Mouse (Mus musculus) granulocyte monocyte progenitor cell, adult 5-6 weeks (primary cell): Measurements from ENCODE around the gene C1ql4. TPM values are rescaled to one million over a fixed set of nuclear protein-coding genes. Genes with fewer than 3 reads are reported as not detected.

Experiments
- ATAC-seq: replicated peaks from 2 replicates; pipeline ENCODE4 v1.8.0; 2016; ENCODE audit warnings: mild to moderate bottlenecking, moderate TSS enrichment, inconsistent platforms; ENCODE audit not compliant: poor library complexity, severe bottlenecking
- total RNA-seq, 2 experiments: library from RNA; stranded (forward) in 1 of 2; stranded (reverse) in 1 of 2; fragments of 200-712, 200-1000 nt in 1 of 2; fragments of >200 nt in 1 of 2; fragmentation: Nextera tagmentation in 1 of 2; gene quantifications; 2 replicates each; pipeline ENCODE4 v1.2.3; 2014 to 2017

The C1ql4 gene
- total RNA-seq (2014; fragmentation: Nextera tagmentation): not detected in 2 replicates
- total RNA-seq (2017): not detected in 2 replicates

DNA sequence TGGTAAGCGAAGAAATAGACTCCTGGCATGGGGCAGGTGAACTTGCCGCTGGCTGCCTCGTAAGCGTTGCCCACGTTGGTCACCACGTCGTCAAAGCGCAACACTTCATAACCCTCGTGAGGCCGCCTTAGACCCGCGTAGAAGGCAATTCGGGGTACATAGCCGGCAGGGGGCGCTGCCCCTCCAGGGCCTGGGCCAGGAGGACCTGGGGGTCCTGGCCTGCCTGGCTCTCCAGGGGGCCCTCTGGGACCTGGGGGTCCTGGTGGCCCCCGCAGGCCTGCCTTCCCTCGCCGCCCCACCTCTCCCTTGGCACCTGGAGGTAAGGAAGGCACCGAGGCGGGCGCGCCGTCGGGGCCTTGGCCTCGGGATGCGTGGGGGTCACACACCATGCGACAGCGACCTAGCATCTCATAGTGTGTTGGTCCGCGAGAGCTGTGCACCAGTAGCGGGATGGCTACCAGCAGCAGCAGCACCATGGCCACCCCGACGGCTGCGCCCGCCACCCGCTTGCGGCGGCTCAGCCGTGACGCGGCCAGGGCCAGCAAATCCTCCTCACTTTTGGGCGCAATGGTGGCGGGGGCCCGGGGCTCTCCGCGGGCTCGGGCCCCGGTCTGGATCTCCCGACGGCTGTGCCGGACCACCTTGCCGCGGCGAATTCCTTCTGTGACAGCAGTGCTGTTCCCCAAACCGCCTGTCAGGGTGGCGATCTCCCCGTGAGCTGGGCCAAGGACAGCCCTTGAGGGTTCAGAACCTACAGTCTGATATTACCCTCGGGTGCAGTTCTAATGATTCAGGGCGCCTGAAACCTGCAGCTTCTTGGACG is at the start of gene C1ql4:
Gene C1ql4 (minus strand): TSS at position 565 of the 823 bp plus-strand sequence.
- 0 out of 2 replicates have a peak, but pooled peaks have one; percentile 24 for ATAC-seq

DNA sequence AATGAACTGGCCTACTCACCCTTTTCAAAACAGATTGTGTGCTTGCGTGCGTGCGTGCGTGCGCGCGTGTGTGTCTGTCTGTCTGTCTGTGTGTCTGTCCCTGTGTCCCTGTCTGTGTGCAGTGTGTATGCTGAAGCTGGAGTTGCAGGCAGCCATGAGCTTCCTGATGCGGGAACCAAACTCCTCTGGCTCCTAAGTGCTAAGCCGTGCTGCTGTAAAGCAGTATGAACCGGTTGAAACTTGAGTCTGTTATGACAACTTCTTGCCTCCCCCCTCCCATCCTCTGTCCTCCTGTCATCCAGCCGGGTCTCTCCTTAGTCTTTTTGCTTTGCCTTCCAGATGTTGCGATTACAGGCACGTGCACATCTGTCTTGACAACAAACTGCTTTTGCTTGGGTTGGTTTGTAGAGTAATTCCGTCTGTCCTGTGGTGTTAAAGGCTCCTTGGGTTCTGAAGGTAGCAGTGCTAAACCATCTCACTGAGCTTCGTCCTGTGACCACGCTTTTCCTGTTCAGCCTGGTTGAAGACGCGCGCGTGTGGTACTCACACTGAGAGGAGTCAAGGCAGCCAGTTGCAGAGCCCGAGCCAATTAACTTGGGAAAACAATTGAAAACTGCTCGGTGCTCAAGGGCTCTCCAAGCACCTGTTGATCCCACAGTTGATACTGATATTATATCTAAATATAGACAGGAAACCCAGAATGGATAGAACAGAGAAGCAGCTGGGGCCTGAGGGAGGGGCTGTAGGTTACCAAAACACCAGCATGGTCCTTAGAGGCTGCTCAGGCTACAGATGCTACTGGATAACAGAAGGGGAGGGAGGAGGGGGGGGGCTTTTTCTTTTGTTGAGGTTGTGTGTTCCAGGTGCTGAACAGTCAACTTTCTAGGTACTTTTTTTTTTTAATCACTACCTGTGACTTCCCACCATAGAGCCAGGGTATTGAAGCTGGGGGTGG is 42.6 kb upstream of the C1ql4 start:
- ATAC-seq: no peak

DNA sequence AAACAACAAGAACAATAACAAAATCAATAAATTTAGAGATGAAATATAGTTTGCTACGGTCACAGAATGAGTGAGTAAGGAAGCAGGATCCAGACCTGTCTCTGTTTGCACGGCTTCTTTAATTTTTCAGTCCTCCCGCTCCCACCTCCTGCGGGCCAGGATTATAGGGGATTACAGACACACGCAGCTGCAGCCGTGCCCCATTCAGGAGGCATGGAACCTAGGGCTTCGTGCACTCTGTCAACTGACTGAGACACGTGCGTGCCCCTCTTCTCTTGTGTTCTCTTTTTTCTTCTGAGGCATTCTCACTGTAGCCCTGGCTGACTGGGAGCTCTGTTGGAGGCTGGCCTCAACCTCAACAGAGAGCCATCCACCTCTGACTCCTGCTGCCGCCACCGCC is 41.8 kb upstream of the C1ql4 start:
- ATAC-seq: no peak

DNA sequence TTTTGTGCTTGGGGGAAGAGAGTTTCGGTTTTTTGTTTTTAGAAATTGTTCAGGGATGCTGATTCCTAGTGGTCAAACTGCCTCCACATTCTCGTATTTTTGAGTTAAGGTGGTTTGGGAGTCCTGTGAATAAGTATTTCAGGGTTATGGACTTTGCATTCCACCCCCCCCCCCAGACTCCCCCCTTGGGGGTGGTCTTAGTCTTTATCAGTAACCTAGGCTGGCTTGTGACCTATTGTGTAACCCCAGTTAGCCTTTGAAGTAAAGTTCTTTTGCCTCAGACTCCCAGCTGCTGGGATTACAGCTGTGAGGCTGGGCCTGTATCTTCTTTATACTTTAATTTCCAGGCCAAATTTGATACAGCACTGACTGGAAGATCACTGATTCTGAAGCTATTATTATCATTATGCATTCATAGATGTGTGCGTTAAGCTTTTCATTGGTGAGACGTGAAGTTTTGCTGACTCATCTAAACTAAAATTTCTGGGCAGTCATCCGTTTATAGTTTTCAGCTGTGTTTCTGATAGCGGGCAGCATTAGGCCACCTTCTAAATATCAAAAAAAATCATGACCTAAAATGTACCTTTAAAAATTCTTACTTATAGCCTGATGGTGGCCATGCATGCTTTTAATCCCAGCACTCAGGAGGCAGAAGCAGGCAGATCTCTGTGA is 40.4 kb upstream of the C1ql4 start:
- ATAC-seq: no peak

DNA sequence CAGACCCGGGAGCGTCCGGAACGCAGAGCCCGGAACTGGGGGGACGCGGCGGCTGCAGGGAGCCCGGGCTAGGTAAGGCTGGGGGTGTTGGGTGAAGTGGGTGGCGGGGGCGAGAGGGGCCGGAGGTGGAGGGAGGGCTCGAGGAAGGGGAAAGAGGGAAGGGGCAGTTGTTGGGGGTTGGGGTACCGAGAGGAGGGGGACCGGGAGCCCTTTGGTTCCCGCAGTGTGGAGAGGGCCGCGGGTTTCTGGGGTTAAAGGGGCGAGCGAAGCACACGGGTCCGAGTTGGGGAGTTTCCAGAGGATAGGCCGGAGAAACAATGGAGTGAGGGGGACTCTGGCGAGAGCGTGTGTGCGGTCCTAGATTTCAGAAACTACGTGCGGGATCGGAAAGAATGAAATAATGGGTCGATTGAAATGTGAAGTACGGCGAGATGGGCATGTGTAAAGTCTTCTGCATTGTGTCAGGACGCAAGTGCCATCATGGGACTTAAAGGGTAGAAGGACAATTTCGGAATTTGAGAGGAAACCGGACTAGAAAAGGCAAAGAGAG is 39.3 kb upstream of the C1ql4 start:
- no peak for ATAC-seq

DNA sequence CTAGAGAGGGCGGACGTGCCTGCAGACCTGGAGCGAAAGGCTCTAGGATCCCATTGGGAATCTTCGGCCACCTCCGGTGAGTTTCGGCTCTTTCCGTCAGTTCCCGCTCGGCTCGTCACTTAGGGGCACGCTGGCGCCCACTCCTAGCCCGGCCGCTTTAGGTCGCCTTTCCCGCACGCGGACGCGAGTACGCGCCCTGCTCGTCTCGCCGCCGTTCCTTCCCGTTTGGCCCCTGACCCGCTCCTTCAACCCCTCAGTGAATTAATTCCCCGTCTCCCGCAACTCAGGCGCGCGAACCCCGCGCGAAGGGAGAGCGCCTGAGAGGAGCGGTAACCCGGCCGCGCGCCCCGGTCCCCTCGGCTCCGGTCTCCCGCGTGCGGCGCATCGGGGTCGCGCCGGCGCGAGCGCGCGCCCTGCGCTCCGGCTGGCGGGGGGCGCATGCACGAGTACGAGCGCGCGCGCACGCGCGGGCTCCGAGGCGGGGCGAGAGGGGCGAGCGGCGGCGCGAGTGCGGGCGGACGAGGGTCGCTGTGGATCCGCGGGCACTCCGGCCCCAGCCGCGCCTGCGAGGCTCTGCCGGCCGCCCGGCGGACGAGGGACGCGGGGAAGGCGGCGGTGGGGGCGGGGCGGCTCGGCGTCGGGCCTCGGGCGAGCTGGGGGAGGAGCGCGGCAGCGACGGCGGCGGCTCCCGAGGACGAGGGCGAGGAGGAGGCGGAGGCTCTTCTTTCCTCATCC is 38.6 kb upstream of the C1ql4 start:
- ATAC-seq: peak; percentile 33

DNA sequence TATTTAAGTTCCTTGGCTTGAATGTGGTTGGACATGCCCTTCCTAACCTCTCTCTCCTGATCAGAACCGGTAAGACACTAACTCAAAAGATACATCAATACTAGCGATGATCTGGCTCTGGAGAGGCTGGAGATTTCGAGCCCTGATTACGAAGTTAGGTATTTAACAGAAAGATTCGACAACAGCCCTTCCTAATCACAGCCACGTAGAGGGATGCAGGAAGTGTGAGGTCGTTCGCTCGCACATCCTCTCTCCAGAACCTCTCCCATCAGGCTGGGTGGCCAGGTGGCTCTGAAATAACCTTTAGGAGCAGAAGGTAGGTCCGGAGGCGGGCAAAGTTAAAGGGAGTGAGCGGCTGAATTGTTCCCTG is 38.1 kb upstream of the C1ql4 start, which contains the start of gene Spats2:
Gene Spats2 (plus strand): TSS at position 206 of the 370 bp plus-strand sequence.
- no peak for ATAC-seq

DNA sequence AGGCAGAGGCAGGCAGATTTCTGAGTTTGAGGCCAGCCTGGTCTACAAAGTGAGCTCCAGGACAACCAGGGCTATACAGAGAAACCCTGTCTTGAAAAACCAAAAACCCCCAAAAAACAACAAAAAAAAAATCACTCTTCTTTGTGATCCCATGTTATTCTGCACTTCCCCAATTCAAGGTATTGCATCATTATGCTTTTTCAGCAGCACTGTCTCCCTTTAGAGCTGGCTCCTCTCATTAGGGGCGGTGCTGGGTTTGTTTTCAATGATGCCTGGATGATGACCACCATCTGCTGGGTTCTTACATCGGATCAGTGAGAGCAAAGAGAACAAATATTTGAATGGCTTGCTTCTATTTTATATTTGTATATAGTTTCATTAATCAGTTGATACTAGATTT is 35.0 kb upstream of the C1ql4 start:
- peak; percentile 78 for ATAC-seq

DNA sequence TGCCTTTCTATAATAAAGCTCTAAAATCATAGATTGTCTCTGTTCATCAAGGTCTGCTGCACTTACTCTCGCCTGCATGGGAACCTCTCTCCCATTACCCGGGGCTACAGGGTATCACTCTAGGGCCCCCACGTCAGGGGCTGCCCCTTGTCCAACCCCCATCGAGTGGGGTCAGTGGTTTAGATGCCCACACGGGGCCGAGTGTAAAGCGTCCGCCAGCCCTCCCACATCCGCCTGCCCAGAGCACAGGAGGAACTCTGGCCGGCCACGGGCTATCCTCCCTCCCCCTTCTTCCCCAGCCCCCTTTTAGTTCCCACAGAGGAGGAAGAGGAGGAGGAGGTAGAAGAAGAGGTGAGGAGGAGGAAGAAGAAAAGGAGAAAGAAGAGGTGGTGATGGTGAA is 33.2 kb upstream of the C1ql4 start:
- no peak; the same call in 1 of the 2 replicates for ATAC-seq

DNA sequence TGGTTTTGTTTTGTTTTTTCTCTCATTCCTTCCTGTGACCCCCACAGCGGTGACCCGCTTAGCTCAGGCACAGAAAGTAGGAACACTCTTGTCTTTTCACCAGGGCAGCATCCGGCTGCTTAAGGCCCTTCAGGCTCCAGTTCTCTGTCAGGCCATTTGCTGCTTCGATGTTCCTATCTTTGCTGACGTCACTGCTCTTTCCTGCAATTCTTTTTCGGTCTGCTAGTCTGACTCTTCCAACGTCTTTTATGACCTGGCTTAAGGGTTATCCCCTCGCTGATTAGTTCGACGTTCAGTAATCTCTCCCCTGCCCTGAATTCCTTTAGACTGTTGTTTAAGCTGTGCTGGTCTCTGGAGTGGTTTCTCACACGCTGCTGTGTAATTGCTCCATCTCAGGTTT is 28.9 kb upstream of the C1ql4 start:
- ATAC-seq: no peak

DNA sequence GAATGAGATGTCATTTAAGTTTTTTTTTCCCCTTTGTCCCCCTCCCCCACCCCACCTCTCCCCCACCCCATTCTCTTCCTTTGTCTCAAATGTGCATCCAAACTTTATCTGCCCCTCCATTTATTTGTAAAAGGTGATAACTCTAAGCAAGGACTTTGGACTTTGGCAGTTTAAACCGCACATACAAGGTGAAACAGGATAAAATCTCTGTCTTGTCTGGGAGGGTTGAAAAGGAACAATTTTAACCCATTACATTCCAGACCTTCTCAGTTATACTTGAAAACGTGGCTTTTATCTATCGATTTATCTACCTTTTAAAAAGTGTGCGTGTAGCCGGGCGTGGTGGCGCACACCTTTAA is 27.4 kb upstream of the C1ql4 start:
- no peak for ATAC-seq

DNA sequence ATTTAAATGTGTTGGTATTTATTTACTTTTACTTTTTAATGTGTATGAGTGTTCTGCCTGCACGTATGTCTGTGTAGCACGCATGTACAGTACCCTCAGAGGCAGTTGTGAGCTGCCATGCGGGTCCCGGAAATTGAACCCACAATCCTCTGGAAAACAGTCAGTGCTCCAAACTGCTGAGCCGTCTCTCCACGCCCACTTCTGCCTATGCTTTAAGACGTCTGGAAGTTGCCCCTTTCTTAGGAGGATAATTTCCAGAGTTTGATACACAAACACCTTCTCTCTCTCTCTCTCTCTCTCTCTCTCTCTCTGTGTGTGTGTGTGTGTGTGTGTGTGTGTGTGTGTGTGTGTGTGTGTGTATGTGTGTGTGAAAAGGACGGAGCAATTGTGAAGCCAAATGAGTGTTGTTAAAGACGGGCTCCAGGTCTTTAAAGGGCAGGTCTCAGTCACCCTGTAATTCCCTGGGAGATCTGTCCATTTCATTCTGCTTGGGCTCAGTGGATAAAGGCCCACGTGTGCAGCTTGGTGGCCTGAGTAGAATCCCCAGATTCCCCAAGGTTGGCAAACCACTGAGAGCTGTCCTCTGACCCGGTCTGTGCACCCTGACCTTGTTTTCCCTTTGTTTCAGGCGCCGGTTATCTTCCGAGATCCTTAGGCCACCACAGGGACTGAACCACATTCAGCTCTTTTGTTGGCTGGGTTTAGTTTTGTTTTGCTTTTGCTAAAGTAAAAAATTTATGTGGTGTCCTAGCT is 26.9 kb upstream of the C1ql4 start:
- no peak for ATAC-seq

DNA sequence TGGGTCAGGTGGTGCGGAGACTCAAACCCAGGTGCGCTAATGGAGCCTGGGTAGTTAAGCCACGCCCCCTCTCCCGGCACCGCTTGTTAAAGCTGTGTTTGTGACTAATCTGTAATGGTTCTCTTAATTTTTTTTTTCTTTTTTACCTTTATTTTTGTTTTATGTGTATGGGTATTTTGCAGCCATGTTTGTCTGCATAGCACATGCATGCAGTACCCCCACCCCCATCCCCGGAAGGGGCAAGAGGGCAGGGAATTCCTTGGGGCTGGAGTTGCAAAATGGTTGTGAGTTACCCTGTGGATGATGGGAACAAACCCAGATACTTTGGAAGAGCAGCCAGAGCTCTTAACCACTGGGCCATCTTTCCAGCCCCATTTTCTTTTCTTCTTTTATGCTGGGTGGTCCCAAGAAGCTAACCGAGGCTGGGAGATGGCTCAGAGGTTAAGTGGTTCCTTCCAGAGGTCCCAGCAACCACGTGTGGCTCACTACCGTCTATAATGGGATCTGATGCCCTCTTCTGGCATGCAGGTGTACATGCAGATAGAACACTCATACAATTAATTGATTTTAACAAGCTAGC is 25.9 kb upstream of the C1ql4 start:
- ATAC-seq: peak; percentile 48

DNA sequence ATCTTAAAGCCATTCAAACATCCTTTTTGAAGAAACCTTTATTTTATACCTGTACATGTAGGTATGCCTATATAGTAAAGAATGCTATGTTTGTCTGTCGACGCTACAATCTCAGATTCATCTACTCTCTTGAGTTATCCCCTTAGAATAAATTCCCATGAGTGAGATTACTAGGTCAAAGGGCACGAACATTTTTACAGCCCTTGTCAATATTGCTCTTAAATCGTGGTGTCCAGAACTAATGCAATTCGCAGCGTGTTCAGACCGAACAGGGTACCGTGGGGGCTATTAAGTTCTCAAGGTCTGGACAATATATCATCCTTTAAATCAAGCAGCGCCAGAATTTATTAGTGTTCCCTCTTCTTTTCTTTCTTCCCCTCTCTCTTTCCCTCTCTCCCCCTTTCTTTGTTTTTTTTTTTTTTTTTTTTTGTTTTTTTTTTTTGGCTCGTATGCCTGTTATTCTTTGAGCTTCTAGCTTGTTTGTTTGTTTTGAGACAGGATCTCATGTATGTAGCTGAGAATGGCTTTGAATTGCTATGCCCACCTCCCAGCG is 25.3 kb upstream of the C1ql4 start:
- ATAC-seq: no peak

DNA sequence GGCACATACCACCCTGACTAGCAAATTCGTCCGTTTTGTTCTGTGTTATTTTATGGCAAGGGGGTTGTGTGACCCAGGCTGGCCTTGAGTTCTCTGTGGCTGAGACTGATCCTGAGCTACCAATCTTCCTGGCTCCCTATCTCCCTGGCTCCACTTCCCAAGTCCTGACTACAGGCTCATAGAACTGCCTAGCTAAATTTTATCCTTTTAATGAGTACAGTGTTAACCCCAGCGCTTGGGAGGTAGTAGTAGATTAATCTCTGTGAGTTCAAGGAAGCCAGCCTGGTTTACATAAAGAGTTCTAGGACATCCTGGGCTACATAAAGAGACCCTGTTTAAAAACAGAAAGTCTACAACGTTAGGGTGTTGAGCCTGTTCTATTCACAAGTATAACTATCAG is 24.2 kb upstream of the C1ql4 start:
- ATAC-seq: no peak

DNA sequence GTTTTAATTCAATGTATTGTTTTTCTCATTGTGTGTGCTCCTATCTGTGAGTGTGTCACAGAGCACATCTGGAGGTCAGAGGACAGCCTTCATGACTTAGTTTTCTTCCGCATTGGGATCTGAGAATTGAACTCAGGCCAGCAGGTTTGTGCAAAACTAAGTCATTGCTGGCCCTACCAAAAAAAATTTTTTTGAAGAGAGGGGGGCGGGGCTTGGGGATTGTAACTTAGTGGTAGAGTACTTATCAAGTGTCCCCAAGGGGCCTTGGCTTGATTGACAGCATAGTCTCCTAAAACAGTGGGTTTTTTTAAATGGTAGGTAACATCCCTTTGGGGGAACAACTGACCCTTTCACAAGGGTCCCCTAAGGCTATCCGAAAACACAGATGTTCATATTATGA is 23.5 kb upstream of the C1ql4 start:
- no peak for ATAC-seq

DNA sequence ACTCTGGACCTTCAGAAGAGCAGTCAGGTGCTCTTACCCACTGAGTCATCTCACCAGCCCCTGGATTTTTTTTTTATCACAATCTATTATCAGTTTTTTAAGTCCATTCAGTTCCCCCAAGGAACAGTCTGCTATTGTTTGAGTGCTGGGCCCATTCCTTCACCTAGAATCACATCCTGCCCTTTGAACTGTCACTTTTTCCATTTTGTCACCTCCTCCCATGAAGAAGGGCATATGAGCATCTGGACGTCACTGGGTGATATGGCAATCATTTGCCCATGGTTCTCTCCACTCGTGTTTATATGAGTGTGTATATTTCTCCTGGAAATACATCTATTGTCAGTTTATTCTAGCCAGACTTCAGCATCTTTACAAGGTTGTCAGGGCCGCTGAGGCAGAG is 20.2 kb upstream of the C1ql4 start:
- no peak for ATAC-seq

DNA sequence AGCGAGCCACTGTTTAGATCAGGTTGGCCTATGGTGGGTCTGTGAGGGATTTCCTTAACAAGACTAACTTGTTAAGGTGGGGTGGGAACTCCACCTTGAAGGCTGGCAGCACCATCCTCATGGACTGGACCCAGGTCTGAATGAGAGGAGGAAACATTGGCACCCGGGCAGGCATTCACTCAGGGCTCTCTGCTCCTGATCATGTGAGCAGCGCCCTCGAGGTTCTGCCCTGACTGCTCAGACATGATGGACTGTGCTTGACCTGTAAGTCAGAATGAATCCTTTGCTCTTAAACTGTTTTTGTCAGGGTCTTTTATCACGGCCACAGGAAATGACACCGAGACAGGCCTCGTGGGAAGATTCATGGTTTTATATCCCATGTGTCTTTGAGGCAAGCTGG is 17.6 kb upstream of the C1ql4 start:
- ATAC-seq: no peak
